18 mouse cellular contexts compared by ENCODE assay signal in genomic region chr16:17701043-17701405, GRCm38 (mm10). TPM values are rescaled to one million over a fixed set of nuclear protein-coding genes. Genes with fewer than 3 reads are reported as not detected.
"Had no signal": no experiment of that assay in that cellular context is flagged by ENCODE, and none has a peak within 500 bp of the region (broad histone marks: within the 10 kb centered on the region; RNA-seq: fewer than 3 reads in every experiment).

No protein-coding gene starts in this region.

- H3K4me2 ChIP-seq: liver, embryonic 13.5 days; lung, embryonic 15.5 days; midbrain, embryonic 12.5 days; midbrain, embryonic 15.5 days; neural tube, embryonic 12.5 days had no signal

- H3K27ac ChIP-seq: kidney, postnatal 0 days; layer of hippocampus, adult 2 months; left cerebral cortex, adult 2 months; liver, embryonic 13.5 days; lung, embryonic 15.5 days; macrophage; midbrain, embryonic 12.5 days; midbrain, embryonic 15.5 days; neural tube, embryonic 12.5 days had no signal

- ATAC-seq: midbrain, embryonic 15.5 days had no signal

- DNase-seq: kidney, adult 18-20 months; kidney, postnatal 25 days; layer of hippocampus, postnatal 36 days; liver, embryonic 13.5 days; lung, adult 18-20 months; lung, postnatal 14 days; retina, postnatal 1 day; right cerebral cortex, postnatal 25 days; thymus, postnatal 25 days had no signal

- H3K4me1 ChIP-seq: lung, embryonic 15.5 days; midbrain, embryonic 12.5 days; midbrain, embryonic 15.5 days; neural tube, embryonic 12.5 days had no signal

- H3K4me3 ChIP-seq: layer of hippocampus, adult 2 months; left cerebral cortex, adult 2 months; liver, embryonic 13.5 days; lung, embryonic 15.5 days; midbrain, embryonic 12.5 days; midbrain, embryonic 15.5 days; neural tube, embryonic 12.5 days had no signal

- H3K9ac ChIP-seq: liver, embryonic 13.5 days; lung, embryonic 15.5 days; midbrain, embryonic 12.5 days; midbrain, embryonic 15.5 days; neural tube, embryonic 12.5 days had no signal

- H3K27me3 ChIP-seq: liver, embryonic 13.5 days; lung, embryonic 15.5 days; midbrain, embryonic 12.5 days; midbrain, embryonic 15.5 days; neural tube, embryonic 12.5 days had no signal

- H3K9me3 ChIP-seq: liver, embryonic 13.5 days; lung, embryonic 15.5 days; midbrain, embryonic 12.5 days; midbrain, embryonic 15.5 days; neural tube, embryonic 12.5 days had no signal

RNA-seq across cellular contexts. Expression of gene Ccdc74a, which starts 54.8 kb away (rescaled TPM):
- polyA plus RNA-seq: liver, adult 2 months had no signal
